Mouse (Mus musculus): ENCODE data around the gene Phf11c. TPM values are rescaled to one million over a fixed set of nuclear protein-coding genes. Genes with fewer than 3 reads are reported as not detected.
"Not testable (repeated sequence)": the region's sequence is repeated elsewhere in the genome, so short reads cannot be mapped to it uniquely, and the experiment has no call there.

Phf11c gene
- total and polyA plus RNA-seq, 3 experiments = 1.1 to 2.4 (median 1.8) TPM

DNA sequence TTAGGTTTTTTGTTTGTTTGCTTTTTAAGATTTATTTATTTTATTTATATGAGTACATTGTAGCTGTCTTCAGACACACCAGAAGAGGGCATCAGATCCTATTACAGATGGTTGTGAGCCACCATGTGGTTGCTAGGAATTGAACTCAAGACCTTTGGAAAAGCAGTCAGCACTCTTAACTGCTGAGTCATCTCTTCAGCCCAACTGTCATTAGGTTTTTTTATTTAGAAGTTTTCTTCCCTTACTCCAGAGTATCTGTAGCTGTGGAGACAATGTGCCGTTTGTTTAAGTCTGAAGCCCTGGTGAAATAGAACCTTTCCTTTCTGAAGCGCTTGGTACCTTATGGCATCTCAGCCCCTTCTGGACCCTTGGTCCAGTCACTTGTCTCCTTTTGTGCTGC lies 19.8 kb upstream of the Phf11c start:
- dilution Hi-C loops (cut with MboI; ENCODE audit: extremely low pct_ligation_motif_present, extremely low pct_unique_long_range_greater_than_20kb, low sequenced_read_pairs); H3K9ac ChIP-seq (ENCODE audit: insufficient read depth, low read depth); H3K79me2 ChIP-seq (replicated peaks; ENCODE audit: control insufficient read depth, extremely low read depth, insufficient read depth, poor library complexity, severe bottlenecking); H3K27me3 ChIP-seq (replicated peaks); H3K4me2 ChIP-seq (ENCODE audit: insufficient read depth, low read depth, poor library complexity, severe bottlenecking); H3K4me3 ChIP-seq (replicated peaks in 1 of 3; ENCODE audit: low read depth in 2 of 3, low read length in 2 of 3, poor library complexity in 1 of 3); H3K4me1 ChIP-seq (ENCODE audit: control insufficient read depth in 1 of 2, insufficient read depth in 2 of 2); H3K27ac ChIP-seq (ENCODE audit: insufficient read depth, low read depth); H3K9me3 ChIP-seq (replicated peaks; ENCODE audit: low read length); DNase-seq (ENCODE audit: extremely low read depth); in situ Hi-C loops (cut with MboI; ENCODE audit: low pct_ligation_motif_present, low pct_unique_long_range_greater_than_20kb, low sequenced_read_pairs): not testable (repeated sequence)
- peak; percentile 51; the same call in 1 of the 2 replicates for TF ChIP-seq MAFK (IDR thresholded peaks at IDR 0.05; ENCODE audit: insufficient replicate concordance, low read length)
- H3K36me3 ChIP-seq (replicated peaks in 1 of 2; ENCODE audit: control insufficient read depth in 1 of 2, insufficient read depth in 1 of 2, low read length in 1 of 2) = peaks cover 38 to 85% of the 10 kb centered on the region in 2 experiments

DNA sequence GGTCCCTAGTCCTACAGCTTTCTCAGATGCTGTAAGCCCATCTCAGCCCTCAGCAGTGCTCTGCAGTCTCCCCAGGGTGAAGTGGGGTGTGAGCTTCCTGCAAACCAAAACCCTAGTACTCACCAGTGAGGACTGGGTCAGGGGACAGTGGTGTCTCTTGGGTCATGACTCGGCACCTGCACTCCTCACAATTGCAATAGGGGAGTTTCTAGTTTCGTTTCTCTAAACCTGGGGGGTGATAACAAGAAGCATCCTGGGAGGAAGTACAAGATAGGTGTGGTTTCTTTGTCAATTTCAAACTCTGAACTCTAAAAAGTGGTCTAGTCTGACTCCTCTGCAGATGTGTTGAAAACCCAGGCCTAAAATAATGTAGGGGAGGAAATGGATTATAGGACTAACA lies 1.8 kb upstream of the Phf11c start:
- peak; percentile 88 for DNase-seq (ENCODE audit: extremely low read depth)
- no peak overlapping the region for H3K9ac ChIP-seq (ENCODE audit: insufficient read depth, low read depth)
- H3K27me3 ChIP-seq (replicated peaks) = no peaks in the 10 kb centered on the region
- H3K79me2 ChIP-seq (replicated peaks; ENCODE audit: control insufficient read depth, extremely low read depth, insufficient read depth, poor library complexity, severe bottlenecking) = no peaks in the 10 kb centered on the region
- H3K4me3 ChIP-seq (replicated peaks in 1 of 3; ENCODE audit: low read depth in 2 of 3, low read length in 2 of 3, poor library complexity in 1 of 3) = peak overlapping the region in 1 of 3 experiments; percentile 4
- in situ Hi-C loops (cut with MboI; ENCODE audit: low pct_ligation_motif_present, low pct_unique_long_range_greater_than_20kb, low sequenced_read_pairs) (no loop called here), dilution Hi-C loops (cut with MboI; ENCODE audit: extremely low pct_ligation_motif_present, extremely low pct_unique_long_range_greater_than_20kb, low sequenced_read_pairs) (no loop called here)
- peaks cover 10 to 44% of the 10 kb centered on the region in 2 experiments for H3K36me3 ChIP-seq (replicated peaks in 1 of 2; ENCODE audit: control insufficient read depth in 1 of 2, insufficient read depth in 1 of 2, low read length in 1 of 2)
- peaks cover 10 to 22% of the 10 kb centered on the region in 2 experiments; a peak in 3 of 4 replicates for H3K4me1 ChIP-seq (ENCODE audit: control insufficient read depth in 1 of 2, insufficient read depth in 2 of 2)
- peak overlapping the region; percentile 55 for H3K4me2 ChIP-seq (ENCODE audit: insufficient read depth, low read depth, poor library complexity, severe bottlenecking)
- H3K27ac ChIP-seq (ENCODE audit: insufficient read depth, low read depth) = peak overlapping the region; percentile 41
- no peaks in the 10 kb centered on the region for H3K9me3 ChIP-seq (replicated peaks; ENCODE audit: low read length)
- TF ChIP-seq RAD21 (IDR thresholded peaks at IDR 0.05; ENCODE audit: low read depth, low read length) (no peak; the same call in 1 of the 2 replicates), CTCF (conservative IDR thresholded peaks at IDR 0.05 in 1 of 2, IDR thresholded peaks at IDR 0.05 in 1 of 2; ENCODE audit: low read depth in 2 of 2, low read length in 2 of 2) (no peak), MAX (IDR thresholded peaks at IDR 0.05; ENCODE audit: low read length) (no peak), UBTF (IDR thresholded peaks at IDR 0.05; ENCODE audit: low read depth, low read length) (no peak), BHLHE40 (IDR thresholded peaks at IDR 0.05; ENCODE audit: low read depth, low read length) (peak; percentile 87), E2F4 (IDR thresholded peaks at IDR 0.05; ENCODE audit: insufficient replicate concordance, low read depth, low read length) (no peak), RCOR1 (conservative IDR thresholded peaks at IDR 0.05; ENCODE audit: low read depth, low read length) (no peak), GABPA (IDR thresholded peaks at IDR 0.05; ENCODE audit: insufficient replicate concordance, low read depth, low read length) (no peak), MXI1 (IDR thresholded peaks at IDR 0.05; ENCODE audit: low read depth, low read length) (no peak; the same call in 1 of the 2 replicates), IRF4 (IDR thresholded peaks at IDR 0.05; ENCODE audit: low read depth, low read length) (peak; percentile 84), KAT2A (IDR thresholded peaks at IDR 0.05; ENCODE audit: insufficient replicate concordance, low read length) (no peak), MAFK (IDR thresholded peaks at IDR 0.05; ENCODE audit: insufficient replicate concordance, low read length) (peak; percentile 44; the same call in 1 of the 2 replicates), EP300 (IDR thresholded peaks at IDR 0.05; ENCODE audit: low read length) (peak; percentile 75), NRF1 (IDR thresholded peaks at IDR 0.05; ENCODE audit: low read depth, low read length) (no peak), ETS1 (conservative IDR thresholded peaks at IDR 0.05; ENCODE audit: low read depth, low read length) (peak; percentile 70), POLR2AphosphoS2 (IDR thresholded peaks at IDR 0.05; ENCODE audit: low read depth, low read length) (no peak), PAX5 (IDR thresholded peaks at IDR 0.05; ENCODE audit: low read length) (no peak), JUN (IDR thresholded peaks at IDR 0.05; ENCODE audit: insufficient read depth, low read depth, low read length) (no peak), CHD2 (IDR thresholded peaks at IDR 0.05; ENCODE audit: low read length) (no peak), MAZ (IDR thresholded peaks at IDR 0.05; ENCODE audit: low read depth, low read length) (no peak), TBP (conservative IDR thresholded peaks at IDR 0.05; ENCODE audit: low read depth, low read length) (no peak), ZMIZ1 (IDR thresholded peaks at IDR 0.05; ENCODE audit: low read depth, low read length) (no peak), NELFE (IDR thresholded peaks at IDR 0.05; ENCODE audit: low read depth, low read length) (no peak), SMC3 (IDR thresholded peaks at IDR 0.05; ENCODE audit: low read depth, low read length) (no peak), TCF12 (IDR thresholded peaks at IDR 0.05; ENCODE audit: low read depth, low read length) (peak; percentile 49; the same call in 1 of the 2 replicates), USF2 (conservative IDR thresholded peaks at IDR 0.05; ENCODE audit: low read depth, low read length) (no peak), JUND (conservative IDR thresholded peaks at IDR 0.05; ENCODE audit: low read depth, low read length) (0 out of 2 replicates have a peak, but pooled peaks have one; percentile 12), CHD1 (IDR thresholded peaks at IDR 0.05; ENCODE audit: low read depth, low read length) (no peak), POLR2A (IDR thresholded peaks at IDR 0.05; ENCODE audit: low read depth, low read length) (peak; percentile 30; the same call in 1 of the 2 replicates), MYC (IDR thresholded peaks at IDR 0.05; ENCODE audit: low read depth, low read length) (no peak), SIN3A (IDR thresholded peaks at IDR 0.05; ENCODE audit: low read length) (peak; percentile 56; the same call in 1 of the 2 replicates), ZC3H11A (IDR thresholded peaks at IDR 0.05; ENCODE audit: low read depth, low read length) (no peak), USF1 (IDR thresholded peaks at IDR 0.05; ENCODE audit: low read depth, low read length) (no peak), HCFC1 (IDR thresholded peaks at IDR 0.05; ENCODE audit: low read depth, low read length) (0 out of 2 replicates have a peak, but pooled peaks have one; percentile 23)

Data from CH12.LX (cell line).